Mouse (Mus musculus) liver, embryonic 14.5 days (tissue): ENCODE data around the gene Olfr622.

ENCODE experiments used
- CTCF ChIP-seq: IDR thresholded peaks from 2 replicates; pipeline ENCODE4 v1.5.1; 2016; ENCODE audit warnings: antibody characterized with exemption, low read depth, control low read depth
- EP300 ChIP-seq: IDR thresholded peaks from 2 replicates; pipeline ENCODE4 v1.6.1; 2016; ENCODE audit warnings: antibody characterized with exemption, low read depth

GRCm38 (mm10) chr7:103663598-103663997, 21.1 kb upstream of the Olfr622 start, which contains the start of gene Olfr623:
- TF ChIP-seq CTCF (no peak), EP300 (no peak)
